Mouse (Mus musculus) granulocyte monocyte progenitor cell, adult 5-6 weeks (primary cell): ENCODE data around the gene Gm38392. TPM values are rescaled to one million over a fixed set of nuclear protein-coding genes. Genes with fewer than 3 reads are reported as not detected.

Experiments used
- ATAC-seq: replicated peaks from 2 replicates; pipeline ENCODE4 v1.8.0; 2016; ENCODE audit warnings: mild to moderate bottlenecking, moderate TSS enrichment, inconsistent platforms; ENCODE audit not compliant: poor library complexity, severe bottlenecking
- total RNA-seq, 2 experiments: library from RNA; stranded (forward) in 1 of 2; stranded (reverse) in 1 of 2; fragments of 200-712, 200-1000 nt in 1 of 2; fragments of >200 nt in 1 of 2; fragmentation: Nextera tagmentation in 1 of 2; gene quantifications; 2 replicates each; pipeline ENCODE4 v1.2.3; 2014 to 2017

The Gm38392 gene
- total RNA-seq, 2 experiments from 2014 or later, result not detected

DNA sequence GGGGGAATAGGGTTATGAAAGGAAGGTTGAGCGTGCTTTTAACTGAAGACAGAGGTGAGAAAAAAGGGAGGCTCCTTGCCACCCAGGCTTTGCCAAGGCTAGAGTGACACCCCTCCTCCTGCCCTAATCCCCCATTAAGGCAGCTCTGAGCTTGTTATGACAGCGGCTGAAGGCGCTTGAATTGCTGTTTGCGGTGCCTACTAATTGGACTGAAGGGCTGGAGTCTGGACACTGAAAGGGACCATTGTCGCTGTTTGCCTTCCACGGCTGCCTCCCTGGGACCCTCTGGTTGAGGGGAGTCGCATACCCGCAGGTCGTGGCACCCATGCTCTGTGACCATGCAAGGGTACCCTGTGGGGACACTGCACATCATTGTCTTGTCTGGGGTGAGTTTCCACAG lies 67.1 kb downstream of the Gm38392 start:
- ATAC-seq, result no peak

DNA sequence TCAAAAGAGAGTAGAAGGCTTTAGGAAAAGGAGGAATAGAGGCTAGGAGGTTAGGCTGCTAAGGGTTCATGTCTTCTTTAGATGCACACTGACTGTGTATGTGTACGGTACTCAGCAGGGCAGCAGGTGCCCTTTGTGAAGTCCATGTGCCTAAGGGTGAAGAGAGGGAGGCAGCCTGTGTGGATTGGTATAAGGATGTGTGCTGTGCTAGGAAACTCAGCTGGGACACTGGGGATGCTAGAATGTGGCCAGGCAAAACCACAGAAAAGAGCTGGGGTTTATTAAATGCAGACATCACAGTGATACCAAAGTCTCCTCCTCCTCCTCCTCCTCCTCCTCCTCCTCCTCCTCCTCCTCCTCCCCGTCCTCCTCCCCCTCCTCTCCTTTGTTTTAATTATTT lies 69.3 kb downstream of the Gm38392 start:
- no peak for ATAC-seq

DNA sequence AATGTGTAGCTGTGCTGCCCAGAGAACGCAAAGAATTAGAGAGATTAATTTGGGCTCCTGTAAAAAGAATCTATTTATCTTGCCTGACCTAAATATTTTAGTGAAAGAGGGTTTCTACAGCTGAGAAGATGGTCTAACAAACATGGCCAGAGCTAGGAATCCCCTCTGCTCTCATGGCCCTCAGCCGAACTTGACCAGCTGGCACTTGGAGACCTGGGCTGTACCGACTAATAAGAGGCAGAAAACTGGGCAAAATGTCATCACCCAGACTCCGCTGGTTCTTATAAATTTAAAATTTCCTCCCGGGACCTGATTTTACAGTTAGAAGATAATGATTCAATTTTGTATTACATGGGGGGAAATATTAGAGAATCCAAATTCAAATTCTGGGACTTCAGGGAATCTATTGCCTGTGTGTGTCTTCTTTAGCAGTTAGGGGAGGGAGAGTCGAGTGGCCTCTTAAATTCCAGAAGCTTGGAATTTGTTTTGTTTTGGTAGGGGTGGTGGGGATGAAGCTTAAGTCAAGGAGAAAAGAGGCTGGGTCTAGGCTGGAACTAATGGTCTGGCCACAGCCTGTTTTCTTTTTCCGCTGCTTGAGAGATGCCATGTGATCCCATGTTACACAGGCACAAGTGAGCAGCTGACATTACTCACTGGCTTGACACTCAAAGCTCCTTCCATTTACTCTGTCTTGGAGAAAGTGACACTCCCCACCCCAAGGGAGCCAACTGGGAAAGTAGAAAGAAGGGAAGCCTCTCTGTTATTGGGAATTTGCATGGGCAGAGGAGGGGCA lies 70.3 kb downstream of the Gm38392 start:
- ATAC-seq, result no peak

- no peak for ATAC-seq
These were observed 70.9 kb downstream of the Gm38392 start for GRCm38 (mm10) chr3:88216116-88216515.

DNA sequence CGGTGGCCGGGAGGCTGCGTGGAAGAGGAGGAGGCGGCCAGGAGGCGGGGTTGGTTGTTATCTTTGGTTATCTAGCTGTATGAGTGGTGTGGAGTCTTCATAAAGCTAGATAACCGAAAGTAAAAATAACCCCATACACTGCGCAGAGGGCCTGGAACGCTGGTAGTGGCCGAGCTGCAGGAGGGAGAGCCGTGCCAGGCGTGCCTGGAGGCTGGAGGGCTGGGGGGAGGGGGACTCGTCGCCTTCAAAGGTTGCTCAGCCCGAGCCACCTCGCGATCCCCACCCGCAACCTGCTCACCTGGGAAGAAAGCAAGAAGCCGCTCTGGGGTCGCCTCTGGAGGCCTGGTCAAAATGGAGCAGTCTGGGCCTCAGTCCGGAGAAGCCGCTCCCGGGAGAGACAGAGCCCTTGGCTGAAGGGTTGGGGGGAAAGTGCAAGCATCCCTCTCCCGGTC lies 71.4 kb downstream of the Gm38392 start:
- ATAC-seq, result no peak; the same call in 1 of the 2 replicates

DNA sequence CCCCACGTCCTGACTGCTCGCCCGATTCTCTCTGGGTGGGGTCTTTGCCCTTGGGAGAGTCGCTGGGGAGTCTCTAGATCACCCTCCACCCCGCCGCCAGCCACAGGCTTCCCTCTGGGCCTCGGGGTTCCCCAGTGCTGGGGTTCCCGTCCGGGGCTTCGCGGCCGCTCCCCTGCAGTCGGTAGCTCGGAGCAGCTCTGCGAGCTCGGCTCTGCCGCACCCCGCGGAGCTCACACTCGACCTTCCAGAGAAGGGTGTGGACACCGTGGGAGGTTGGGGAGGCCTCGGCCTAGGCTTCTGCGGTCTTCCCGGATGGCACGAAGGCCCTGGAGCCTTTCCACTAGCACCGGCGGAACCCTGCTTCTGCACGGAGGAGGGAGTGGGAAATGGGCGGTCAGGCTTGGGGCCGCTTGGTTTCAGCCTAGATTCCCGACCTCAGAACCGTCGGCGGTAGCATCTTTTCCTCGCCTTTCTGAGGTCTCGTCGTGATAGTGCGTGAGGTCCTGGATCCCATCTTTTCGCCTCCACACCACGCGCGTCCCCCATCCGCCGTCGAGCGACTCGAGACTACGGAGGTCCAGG lies 71.9 kb downstream of the Gm38392 start:
- peak; percentile 37 for ATAC-seq

- ATAC-seq, result no peak
These were observed 72.6 kb downstream of the Gm38392 start for GRCm38 (mm10) chr3:88214197-88214938.

DNA sequence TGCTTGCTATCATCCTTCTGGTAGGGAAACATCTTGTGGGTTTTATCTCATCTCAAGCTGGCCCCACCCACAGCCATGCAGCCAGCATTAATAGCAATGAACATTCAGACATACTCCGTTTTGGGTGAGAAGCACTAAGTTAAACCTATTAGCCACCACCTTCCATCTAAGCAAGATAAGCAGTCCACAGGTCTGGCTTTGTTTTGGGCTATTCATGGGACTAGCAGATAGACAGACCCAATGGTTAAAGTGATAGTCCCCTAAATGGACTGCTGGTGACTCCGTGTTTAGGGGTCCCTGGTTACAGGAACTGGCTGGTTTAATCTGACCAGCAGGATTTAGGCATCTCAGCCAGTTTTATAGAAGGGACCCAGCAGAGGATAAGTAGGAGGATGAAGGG lies 74.0 kb downstream of the Gm38392 start:
- no peak for ATAC-seq

DNA sequence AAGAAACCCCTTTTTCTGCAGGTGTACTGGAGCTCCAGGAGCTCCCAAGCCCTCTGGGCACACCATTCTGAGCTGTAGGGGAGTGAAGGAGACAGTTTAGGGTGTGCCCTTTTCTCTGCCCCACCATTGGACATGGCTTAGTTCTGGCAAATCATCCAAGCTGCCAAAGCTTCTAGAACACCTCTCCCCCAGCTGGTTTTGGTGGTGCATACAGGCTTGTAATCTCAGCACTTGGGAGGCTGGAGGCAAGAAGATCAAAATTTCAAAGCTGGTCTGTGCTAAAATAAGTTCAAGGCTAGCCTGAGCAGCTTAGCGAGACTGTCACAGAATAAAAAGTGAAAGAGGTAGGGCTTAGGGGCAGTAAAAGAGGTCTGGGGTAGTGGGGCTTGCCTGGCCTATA lies 74.7 kb downstream of the Gm38392 start:
- no peak for ATAC-seq

DNA sequence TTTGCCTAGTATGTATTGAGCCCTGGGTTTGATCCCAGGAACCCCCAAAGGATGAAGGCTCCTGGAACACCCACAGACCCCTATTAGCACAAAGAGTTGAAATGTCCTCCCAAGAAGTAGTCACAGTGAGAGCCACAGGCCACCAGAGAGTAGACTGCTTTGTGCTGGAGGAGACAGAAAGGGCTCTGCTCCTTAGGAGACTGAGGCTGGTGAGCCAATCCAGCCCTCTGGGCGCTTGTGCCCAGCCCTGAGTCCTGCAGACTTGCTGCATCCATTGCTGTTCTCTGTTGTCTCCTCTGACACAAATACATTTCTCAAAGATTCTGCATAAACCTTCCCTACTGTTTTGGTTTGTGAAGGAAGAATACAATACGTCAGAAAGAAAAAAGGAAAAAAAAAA lies 76.1 kb downstream of the Gm38392 start:
- no peak for ATAC-seq

DNA sequence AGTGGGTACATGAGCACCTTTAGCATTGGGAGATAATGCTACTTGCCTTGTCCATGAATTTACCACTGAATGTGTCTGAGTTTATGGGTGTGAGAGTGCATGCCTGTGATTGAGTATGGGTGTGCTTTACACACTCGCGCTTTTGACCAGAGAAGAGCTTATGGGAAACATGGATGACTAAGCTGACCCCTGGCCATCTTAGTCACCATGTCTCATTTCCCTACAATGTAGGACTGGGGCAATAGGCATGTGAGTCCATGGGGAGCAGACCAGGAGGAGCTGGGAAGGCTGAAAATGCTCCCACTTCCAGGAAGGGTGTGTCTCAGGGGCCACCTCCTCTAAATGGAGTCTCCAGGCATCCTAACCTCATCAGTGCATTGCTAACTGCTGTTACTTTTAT lies 76.9 kb downstream of the Gm38392 start:
- ATAC-seq, result no peak

DNA sequence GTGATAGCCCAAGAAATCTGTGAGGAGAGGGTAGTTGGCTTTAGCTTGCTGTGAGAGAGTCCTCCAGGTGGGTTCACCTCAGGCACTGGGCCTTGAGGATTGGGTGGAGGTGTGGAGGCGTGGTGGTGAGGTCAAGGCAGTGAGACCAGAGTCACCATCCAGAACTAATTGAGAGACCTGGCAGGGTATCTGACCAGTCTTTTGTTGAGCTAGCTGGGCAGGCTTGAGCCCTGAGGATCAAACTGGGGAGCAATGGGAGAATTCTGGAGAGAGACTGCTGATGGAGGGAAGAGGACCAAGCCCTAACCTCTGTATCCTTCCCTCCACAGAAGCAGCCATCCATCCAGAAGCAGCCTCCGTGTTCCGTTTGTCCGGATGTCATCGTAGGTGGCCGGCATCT lies 77.7 kb downstream of the Gm38392 start:
- no peak for ATAC-seq

GRCm38 (mm10) chr3:88208226-88208720 lies 78.7 kb downstream of the Gm38392 start:
- ATAC-seq, result no peak

- no peak for ATAC-seq
These were observed 79.4 kb downstream of the Gm38392 start for GRCm38 (mm10) chr3:88207451-88208100.

GRCm38 (mm10) chr3:88206901-88207371 lies 80.1 kb downstream of the Gm38392 start:
- no peak for ATAC-seq

DNA sequence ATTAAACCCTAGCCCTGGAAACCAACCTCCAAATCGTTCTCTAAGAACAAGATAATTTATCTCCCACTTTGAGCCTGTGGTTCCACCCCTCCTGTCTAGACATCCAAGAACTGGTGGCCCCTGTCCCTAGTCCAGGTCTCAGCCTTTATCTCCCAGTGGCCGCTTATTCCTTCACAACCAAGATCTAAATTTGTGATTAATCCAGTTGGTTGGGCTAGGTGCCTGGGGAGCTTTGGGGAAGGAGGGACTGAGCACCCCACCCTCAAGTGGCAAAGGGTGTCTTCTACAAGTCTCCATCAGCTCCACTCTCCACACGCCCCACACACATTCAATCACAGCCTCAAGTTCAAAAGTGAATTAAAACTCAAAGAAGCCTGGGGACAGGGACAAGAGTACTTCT lies 80.5 kb downstream of the Gm38392 start:
- no peak for ATAC-seq

- no peak for ATAC-seq
These were observed 81.2 kb downstream of the Gm38392 start for GRCm38 (mm10) chr3:88205563-88206491.

- no peak for ATAC-seq
These were observed 81.8 kb downstream of the Gm38392 start for GRCm38 (mm10) chr3:88205176-88205562.

DNA sequence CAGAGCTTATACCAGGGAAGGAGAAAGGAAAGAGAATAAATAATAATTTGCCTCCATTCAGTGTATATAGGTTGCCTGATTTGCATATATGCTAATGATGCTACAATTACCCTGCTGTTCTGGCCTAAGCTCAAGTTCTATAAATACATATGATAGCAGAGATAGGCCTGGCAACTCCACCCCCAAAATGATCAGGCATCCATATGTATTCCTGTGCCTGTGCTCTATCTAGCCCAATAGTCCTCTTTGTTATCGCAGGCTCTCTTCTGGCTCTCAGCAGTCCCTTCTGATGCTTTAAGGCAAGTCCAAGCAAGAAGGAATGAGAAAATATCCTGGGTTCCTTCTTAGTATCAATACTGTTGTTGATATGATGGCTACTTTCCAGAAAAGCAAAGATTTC lies 82.3 kb downstream of the Gm38392 start:
- no peak for ATAC-seq
